Mouse (Mus musculus) heart, postnatal 14 days (tissue): ENCODE data around the gene Casz1. TPM values are rescaled to one million over a fixed set of nuclear protein-coding genes. Genes with fewer than 3 reads are reported as not detected.

Experiments used
- DNase-seq, 2 experiments: peaks; one replicate each; pipeline ENCODE4 v3.0.0; 2021 to 2022
- intact Hi-C: fragments of 180-260 bp; cut with DNase I; formaldehyde crosslinking; loops from one replicate; pipeline ENCODE4 v1.15.1; 2025
- total RNA-seq, 2 experiments: library from RNA; stranded (reverse); gene quantifications; 2 replicates each; pipeline ENCODE4 v1.2.3; 2021

Casz1 gene
- total RNA-seq, 2 experiments from 2014 or later: 48.1 to 53.1 TPM

DNA sequence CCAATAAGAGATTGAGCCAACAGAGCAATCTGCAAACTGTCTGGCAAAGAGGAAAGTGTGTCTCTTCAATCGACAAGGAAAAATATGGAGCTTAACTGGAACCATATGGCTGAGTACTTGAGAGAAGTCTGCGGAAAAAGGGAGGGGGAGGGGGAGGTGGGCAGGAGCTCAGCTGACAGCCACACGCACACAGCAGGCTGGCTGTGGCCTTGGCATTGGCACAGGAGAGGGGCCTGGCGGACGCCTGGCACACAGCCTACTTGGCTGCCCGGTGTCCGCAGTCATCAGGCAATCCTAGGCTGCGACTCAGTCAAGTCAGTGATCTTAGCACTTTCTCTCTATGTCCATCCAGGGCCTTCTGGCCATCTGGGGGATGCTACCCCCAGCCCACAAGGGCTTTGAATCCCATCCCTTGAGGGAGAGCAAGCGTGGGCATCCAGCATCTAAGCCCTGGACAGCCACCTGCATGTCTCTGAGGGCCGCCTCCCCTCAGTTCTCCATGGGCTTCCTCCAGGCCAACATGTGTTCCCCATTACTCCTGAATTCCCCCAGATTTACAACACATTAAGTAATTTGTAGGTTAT is 67.6 kb downstream of the Casz1 start:
- intact Hi-C loops: no loop called here
- DNase-seq: peak; percentile 73 to 78

- no peak for DNase-seq
- intact Hi-C loops: no loop called here
Observed at GRCm38 (mm10) chr4:148872372-148872771, 68.1 kb downstream of the Casz1 start.

GRCm38 (mm10) chr4:148872783-148873182 is 68.6 kb downstream of the Casz1 start:
- DNase-seq: no peak
- intact Hi-C loops: no loop called here

DNA sequence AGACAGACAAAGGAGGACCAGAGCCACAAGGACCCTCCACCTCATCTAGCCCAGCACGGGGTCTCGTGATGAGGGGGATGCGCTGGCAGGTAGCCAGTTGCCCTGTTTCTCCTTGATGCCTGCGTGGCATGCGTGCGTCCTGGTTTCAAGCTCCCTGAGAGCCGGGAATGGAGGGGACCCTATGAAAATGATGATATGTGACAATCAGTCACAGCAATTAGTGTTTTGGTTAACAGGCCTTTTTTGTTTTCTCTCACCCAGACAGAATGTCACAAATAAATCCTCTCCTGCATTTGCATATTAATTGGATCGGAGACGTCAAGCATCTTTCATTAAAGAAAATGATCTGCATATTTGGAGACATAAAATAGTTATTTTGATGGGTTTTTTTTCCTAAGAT is 71.9 kb downstream of the Casz1 start:
- DNase-seq: no peak
- intact Hi-C loops: no loop called here

- intact Hi-C loops: no loop called here
- DNase-seq: no peak
Observed at GRCm38 (mm10) chr4:148876867-148877266, 72.6 kb downstream of the Casz1 start.

- no peak for DNase-seq
- intact Hi-C loops: no loop called here
Observed at GRCm38 (mm10) chr4:148878192-148878983, 74.2 kb downstream of the Casz1 start.

GRCm38 (mm10) chr4:148878984-148879610 is 74.9 kb downstream of the Casz1 start:
- intact Hi-C loops: no loop called here
- DNase-seq: peak; percentile 41 to 59

DNA sequence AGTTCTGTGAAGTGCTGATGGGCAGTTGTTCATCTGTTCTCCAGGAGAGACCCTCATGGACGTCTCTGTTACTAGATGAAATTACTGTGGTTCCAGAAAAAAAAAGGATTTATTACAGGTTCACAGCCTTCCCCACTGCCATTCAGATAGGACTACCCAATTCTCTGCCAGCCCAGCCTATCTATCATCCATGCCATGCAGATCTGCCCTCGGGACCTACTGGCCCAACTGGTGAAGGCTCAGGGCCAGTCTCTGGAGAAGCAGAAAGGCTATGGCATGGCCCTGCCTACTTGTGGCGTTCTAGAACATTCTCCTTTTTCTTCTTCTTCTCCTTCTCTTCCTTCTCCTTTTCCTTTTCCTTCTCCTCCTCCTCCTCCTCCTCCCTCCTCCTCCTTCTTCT is 75.4 kb downstream of the Casz1 start:
- intact Hi-C loops: no loop called here
- no peak for DNase-seq

DNA sequence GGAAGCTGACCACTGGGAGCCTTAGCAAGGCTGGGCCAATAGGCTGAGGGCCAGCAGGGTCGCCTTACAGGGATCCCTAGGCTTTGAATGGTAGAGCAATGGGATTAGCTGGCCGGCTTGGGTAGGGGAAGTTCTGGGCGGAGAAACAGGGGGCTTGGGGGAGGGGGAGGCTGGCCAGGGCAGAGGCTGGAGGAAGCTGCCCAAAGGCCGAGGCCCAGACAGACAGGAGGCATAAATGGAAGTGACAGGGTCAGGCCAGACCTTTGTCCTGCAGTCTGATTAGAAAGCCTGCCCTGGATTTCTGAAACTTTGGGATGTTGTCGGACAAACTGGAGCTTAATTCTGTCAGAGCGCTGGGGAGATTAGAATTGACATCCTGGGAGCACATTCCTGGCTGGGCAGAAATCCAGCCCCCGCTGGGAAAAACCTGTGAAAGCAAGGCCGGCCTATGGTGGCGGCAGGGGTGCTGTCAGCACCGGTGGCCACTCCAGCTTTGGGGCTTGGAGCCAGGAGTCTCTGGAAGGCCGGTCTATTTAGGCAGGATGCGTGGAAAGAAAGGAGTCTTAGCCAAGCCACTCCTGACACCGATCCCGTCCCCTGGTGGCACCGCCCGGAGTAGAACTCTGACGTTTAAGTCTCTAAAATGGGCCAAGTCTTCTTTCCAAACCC is 76.9 kb downstream of the Casz1 start:
- intact Hi-C loops: no loop called here
- DNase-seq: peak; percentile 65 to 80

DNA sequence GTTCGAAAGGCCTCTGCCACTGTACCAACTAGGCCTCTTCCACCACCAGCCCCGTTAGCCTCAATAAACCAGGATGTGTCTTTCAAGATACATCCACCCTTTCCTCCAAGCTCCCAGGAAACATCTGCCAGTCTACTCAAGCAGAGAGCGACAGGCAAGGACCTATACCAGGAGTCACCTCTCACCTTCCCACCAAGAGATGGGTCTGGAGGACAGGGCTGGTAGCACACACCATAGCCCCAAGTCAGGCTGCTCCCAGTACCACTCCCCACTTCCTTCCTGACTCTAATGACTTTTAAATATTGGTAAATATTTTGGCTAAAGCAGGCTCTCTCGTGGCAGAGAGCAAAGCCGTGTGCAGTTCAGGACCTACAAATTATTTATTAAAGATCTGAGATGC is 77.6 kb downstream of the Casz1 start:
- intact Hi-C loops: no loop called here

GRCm38 (mm10) chr4:148882360-148882929 is 78.2 kb downstream of the Casz1 start:
- DNase-seq: no peak
- intact Hi-C loops: no loop called here

More for the DNA sequence above, 77.6 kb downstream of the Casz1 start:
- DNase-seq: no peak

- DNase-seq: no peak
- intact Hi-C loops: loop anchor here (2.0 kb wide), 1 partner anchor 14 kb away; no protein-coding TSS in a partner anchor
Observed at GRCm38 (mm10) chr4:148884596-148884995, 80.4 kb downstream of the Casz1 start.

DNA sequence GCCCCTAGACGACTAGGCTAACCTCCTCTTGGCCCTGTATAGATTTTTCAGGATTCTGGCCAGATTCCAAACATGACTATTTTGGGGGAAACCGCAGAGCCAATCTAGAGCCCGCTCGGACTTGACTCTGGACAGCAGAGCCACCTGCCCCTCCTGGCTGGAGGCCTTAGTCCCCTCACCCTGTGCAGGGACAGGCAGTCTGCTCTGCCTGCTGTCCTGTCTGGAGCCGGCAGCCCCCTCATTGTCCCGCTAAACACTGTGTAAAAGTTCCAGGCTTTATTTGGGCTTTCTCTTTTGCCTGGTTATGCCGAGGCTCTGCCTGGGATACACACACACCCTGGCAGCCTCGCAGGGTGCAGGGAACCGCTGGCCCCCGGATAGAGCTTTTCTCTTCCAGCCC is 81.2 kb downstream of the Casz1 start:
- intact Hi-C loops: loop anchor here (2.0 kb wide), 1 partner anchor 13 kb away; no protein-coding TSS in a partner anchor
- no peak for DNase-seq

DNA sequence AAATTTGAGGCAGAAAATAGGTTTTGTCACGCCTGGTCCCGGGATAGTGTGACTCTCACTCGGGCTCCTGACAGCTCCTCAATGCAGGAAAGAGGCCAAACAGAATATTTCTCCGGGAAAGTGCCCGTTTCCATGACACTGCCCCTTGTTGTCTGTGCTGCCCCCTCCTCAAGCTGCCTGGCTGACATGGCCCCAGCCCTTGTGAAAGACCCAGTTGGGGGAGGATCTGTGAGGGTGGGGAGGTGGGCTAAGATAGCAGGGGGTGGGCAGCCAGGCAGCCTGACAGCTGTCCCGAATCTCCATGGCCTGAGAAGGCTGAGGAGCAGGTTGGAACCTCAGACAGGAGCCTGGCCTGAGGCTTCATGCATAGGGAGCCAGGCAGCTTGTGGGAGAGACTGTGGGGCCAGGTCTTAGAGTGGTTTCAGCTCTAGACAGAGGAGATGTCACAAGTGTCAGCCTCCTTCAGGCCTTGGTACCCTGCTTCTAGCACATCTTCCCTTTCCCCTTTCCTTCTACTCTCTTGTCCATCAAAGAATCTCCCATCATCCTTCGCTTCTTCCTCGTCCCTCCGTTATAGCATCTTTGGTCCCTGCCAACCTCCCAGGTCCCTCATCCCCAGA is 81.8 kb downstream of the Casz1 start:
- DNase-seq: no peak
- intact Hi-C loops: loop anchor here (2.0 kb wide), 1 partner anchor 13 kb away; no protein-coding TSS in a partner anchor

DNA sequence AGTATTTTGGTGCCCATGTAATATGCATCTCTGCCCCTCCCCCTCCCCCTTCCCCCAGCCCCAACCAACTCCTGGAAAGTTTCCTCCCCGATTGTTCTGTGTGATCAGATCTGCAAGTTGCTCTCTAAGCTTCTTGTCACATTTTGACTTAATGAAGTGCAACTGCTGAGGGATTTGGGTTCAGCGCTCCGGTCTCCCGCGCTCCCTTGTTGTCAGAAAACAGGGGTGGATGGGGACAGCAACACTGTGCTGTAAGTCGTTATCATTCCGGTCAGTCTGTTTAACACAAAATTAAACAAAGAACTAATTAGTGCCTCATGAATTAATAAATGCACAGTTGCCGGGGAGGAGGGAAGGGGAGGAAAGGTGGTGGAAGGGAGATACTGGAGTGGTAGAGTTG is 84.0 kb downstream of the Casz1 start:
- intact Hi-C loops: no loop called here
- DNase-seq: no peak

DNA sequence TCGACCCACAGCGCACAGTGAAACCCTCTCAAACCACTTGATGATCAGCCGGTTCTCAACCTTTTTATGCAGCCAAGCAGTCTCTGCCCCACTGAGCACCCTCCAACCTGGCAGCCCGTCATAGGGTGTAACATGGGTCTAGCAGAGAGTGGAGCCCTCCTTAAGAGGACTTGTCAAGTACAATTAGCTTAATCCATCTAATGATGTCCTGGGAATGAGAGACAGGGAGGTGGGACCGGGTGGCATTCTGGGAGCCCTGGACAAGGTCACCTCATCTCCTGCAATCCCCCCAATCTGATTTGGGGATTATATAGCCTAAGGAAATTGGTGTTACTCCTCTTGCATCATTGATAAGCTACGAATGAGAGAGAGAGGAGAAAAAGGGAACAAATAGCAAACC is 84.8 kb downstream of the Casz1 start:
- DNase-seq: no peak
- intact Hi-C loops: no loop called here

DNA sequence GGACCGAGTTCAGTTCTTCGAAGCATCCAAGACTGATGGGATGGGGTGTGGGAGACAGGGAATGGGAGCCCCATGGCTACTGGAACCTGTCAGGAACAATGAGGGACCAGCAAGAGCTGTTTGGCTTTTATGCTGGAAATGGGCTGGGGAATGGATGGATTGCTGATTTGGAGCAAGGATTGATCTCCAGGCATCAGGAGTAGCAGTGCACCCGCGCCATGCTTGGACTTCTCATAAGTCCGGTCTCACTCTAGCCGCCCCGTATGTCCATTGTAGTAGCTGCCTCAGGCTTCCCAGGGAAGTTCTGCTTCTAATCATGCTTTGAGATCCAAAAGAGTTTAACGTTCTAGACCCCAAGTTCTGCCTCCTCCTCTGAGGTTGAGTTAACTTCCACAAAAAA is 86.2 kb downstream of the Casz1 start:
- DNase-seq: no peak
- intact Hi-C loops: no loop called here

- DNase-seq: no peak
- intact Hi-C loops: no loop called here
Observed at GRCm38 (mm10) chr4:148890892-148891838, 86.9 kb downstream of the Casz1 start.

DNA sequence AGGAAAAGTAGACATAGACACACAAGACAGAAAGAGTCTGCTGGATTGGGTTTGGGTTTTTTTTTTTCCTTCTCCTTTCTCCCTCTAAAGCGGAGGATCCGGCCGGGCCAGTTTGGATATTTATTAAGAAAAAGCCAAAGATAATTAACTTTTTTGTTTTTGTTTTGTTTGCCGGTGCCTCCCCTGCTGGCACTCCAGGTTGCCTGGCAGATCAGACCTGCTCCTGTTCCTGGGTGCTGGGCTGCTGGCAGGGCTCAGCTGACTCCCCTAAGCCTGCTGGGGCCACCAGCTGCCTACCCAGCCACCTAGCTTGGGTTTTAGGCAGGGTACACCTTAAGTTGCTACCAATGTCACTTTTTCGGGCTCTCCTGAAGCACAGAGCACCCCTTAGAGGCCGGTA is 91.9 kb downstream of the Casz1 start:
- intact Hi-C loops: no loop called here
- no peak for DNase-seq
